Mouse (Mus musculus): ENCODE results near the gene Hoxc13.

Hoxc13 gene

DNA sequence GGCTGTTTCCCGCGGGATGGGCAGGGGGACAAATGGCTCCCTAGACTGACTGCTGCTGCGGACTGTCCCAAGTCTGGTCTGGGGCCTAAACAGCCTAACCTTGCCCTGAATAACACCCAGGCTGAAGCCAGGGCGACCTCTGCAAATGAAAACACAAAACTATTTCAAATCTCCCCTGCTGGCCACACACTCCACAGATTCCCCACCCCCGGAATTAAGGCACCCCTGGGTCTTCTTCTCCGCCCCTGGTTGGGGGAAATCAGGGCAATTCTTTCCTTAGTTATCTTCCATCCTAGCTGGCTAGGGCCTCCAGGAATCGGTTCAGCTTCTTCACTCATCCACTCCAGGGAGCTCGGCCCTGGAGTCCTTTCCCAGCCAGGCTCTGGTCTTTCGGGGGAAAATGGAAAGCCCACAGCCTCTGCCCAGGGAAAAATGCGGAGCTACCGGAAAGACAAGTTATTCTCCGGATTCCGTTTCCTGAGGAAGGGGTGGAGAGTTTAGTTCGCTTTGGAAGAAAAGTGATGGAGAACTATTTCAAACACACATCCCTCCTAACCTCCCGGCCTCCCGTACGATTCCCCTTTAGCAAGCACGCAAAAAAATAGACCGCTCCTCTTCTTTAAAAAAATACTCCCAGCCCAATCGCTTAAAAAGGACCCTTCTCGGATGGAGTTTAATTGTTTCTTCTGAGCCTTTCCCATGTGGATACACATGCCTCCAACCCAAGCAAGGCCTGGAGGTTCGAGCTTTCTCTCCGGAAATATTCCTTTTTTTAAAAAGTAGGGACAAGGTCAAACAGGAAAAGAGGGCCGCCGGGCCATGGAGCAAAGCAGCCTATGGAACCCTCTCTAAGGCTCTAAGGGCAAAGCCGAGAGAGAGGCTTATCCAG, 44.3 kb downstream of the Hoxc13 start:
- no peak for DNase-seq

DNA sequence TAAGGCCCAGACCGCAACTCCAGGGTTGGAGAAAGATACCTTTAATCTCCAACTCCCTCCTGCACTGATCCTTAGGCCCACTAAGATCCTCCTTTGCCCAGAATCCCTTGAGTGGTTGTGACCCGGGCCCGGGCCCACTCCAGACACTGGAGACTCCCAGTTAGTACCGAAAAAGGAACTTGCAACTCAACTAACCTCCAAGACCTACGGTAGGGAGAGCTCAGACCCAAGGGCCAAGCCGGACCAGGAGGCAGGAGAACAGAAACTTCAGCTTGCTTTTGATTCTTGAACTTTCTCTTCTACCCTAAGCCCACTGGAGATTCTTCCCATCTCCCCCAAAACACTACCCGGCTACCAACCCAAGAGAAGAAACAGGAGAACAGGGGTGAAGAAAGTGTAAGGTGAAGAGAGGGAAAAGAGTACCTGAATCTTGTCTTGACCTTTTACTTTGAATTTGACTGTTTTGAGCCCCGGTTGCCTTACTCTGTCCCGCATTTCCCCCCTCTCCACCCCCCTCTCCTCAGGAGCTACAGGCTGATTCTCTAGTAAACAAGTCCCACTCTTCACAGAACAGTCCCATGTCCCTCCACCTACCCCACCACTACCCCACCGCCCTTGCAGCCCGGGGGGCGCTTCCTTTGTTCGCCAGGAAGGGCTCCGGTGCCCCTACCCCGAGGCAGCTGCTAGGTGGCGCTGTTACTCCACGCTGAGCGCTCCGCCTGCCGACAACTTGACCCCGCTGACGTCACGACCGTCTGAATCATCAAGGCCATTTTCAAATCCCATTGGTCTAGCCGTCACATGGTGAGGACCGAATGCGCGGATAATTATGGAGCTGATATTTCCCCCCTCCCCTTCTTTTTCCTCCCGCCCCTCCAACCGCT, 45.2 kb downstream of the Hoxc13 start:
- peak; percentile 93 for DNase-seq

DNA sequence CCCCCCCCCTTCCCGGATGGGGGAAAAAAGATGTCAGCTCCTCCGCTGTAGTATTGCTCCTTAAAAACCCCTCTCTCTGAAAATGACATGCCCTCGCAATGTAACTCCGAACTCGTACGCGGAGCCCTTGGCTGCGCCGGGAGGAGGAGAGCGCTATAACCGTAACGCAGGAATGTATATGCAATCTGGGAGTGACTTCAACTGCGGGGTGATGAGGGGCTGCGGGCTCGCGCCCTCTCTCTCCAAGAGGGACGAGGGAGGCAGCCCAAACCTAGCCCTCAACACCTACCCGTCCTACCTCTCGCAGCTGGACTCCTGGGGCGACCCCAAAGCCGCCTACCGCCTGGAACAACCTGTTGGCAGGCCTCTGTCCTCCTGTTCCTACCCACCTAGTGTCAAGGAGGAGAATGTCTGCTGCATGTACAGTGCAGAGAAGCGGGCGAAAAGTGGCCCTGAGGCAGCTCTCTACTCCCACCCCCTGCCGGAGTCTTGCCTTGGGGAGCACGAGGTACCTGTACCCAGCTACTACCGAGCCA, 45.9 kb downstream of the Hoxc13 start, which contains the start of gene Hoxc10:
Gene Hoxc10, plus strand, starts transcription at position 21 of the 536 bp plus-strand sequence.
- DNase-seq = no peak

DNA sequence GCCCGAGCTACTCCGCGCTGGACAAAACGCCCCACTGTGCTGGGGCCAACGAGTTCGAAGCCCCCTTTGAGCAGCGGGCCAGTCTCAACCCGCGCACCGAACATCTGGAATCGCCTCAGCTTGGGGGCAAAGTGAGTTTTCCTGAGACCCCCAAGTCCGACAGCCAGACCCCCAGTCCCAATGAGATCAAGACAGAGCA, 46.3 kb downstream of the Hoxc13 start, which contains the start of gene Hoxc5:
Gene Hoxc5, plus strand, starts transcription at position 132 of the 199 bp plus-strand sequence.
- DNase-seq = no peak

DNA sequence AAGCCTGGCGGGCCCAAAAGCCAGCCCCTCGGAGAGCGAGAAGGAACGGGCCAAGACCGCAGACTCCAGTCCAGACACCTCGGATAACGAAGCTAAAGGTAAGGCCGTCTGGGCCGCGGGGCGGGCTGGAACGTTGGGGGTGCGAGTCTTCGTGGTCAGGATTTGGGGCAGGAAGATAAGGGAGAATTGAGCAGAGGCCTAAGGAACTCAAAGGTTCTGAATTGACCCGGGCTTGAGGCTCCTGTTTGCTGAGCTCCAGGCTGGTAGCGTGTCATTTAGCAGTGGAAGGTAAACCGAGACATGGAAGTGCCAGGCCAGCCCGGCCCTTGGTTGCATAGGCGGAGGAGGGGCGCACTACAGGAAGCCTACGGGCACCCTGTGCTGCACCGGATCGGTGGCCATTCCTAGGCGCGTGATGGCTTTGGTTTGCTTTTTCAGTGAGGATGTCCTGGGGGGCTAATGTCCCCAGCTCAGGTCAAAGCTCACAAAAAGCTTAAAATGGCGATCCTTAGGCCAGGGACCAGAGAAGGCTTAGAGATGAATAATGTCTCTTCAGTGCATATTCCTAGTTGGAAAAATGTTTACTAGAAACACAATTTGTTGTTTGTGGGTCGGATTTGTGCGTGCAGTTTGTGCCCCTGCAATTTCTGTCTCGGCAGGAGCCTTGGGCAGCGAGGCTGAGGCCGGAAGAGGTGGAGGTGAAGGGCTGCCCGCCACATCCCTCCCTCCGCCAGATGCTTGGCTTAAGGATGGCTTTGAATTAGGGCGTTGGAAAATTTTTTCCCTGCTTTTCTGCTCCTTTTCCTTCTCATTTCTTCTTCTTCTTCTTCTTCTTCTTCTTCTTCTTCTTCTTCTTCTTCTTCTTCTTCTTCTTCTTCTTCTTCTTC, 46.9 kb downstream of the Hoxc13 start:
- no peak for DNase-seq

DNA sequence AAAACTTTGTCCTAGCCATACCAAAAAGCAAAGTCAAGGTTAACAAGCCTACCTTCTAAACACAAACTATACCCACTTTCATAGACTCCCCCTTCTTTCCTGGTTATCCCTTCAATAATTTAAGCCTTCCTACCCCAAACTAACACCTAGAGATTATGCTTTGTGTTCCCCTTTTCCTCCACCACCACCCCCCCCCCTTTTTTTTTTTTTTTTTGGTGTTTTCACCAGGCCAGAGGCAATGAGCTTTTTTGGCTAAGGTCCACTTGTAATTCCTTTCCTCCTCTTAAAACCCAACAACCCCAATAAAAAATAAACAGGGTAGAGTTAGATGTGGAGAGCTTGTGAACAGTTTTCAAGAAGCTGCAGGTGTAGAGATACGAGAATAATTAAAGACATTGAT, 48.4 kb downstream of the Hoxc13 start:
- no peak for DNase-seq

DNA sequence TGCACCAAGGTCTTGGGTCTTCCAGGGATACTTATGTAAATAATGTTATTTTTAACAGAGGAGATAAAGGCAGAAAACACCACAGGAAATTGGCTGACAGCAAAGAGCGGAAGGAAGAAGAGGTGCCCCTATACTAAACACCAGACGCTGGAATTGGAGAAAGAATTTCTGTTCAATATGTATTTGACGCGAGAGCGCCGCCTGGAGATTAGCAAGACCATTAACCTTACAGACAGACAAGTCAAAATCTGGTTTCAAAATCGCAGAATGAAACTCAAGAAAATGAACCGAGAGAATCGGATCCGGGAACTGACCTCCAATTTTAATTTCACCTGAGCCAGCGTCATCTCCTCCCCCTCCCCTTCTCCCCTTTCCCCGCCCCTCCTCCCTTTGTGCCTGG, 49.8 kb downstream of the Hoxc13 start:
- DNase-seq = peak in 1 of 2 experiments; percentile 42

DNA sequence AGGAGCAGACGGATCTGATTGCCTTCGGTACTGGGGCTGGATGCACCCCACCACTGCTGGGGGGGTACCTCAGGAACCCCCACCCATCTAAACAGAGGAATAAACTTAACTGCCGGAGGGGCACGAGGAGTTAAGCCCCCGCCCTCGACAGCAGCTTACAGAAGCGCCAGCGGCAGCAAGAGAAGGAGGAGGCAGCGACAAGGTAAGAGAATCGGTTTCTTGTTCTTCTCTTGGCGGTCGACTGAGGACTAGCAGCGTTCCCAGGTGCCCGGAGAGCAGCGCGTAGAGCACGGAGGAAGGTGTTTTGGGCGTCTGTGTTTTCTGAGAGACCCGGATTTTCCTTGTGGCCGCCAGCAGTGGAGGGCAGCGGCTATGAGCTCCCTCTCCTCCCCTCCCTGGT, 51.4 kb downstream of the Hoxc13 start:
- no peak for DNase-seq

DNA sequence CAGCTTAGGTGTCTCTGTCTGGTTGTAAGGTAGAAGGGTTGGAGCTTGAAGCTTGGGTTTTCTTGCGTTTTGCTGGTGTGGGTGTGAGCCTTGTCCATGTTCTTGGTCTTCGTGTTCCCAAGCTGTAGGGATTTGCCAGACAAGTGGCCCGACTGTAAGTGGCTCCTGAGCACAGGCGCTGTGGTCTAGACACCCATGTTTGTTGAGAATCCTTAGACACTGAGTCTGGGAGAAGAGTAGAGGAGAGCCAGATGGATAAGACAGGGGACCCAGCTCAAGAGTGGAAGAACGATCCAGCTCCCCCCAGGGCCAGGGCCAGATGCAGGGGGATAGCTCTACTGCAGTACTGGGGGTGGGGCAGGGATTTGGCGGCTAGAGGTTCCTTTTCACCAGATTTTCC, 51.9 kb downstream of the Hoxc13 start:
- DNase-seq = no peak

DNA sequence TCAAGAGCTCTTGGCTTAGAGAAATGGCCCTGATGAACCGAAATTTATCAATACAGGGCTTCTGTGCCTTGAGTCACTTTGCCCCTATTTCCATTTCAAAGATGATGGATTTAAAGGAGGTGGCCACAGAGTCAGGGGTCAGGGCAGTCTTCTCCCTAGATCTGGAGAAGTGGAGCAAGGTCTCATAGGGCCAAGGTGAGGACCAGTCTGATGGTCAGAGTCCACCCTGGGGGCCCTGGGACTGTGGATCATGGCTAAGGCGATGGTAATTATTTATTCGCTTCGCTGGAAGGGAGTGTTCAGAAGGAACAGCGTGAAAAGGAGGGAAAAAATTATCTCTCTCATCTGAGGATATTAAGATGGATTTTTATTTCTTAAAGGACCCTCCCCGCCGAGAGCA, 54.1 kb downstream of the Hoxc13 start:
- no peak for DNase-seq

DNA sequence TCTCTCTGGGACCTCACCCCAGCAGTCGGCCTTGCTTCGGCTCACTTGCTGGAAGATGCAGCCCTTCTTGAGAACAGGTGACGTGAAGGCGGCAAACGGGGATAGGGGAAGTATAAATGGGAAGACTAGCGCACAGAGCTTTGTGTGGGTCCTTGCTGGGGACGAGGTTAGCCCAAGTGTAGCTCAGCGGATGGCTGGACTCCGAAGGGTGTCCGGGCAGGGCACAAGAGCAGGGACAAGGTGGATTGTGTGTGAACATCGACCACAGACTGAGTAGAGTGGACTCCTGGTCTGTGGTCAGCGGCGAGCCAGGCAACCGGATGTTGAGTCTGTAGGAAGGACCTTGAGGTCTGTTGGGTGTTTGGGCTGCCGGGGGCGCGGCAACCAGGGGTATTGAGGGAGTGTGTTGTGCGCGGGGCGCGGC, 54.8 kb downstream of the Hoxc13 start:
- DNase-seq = no peak

DNA sequence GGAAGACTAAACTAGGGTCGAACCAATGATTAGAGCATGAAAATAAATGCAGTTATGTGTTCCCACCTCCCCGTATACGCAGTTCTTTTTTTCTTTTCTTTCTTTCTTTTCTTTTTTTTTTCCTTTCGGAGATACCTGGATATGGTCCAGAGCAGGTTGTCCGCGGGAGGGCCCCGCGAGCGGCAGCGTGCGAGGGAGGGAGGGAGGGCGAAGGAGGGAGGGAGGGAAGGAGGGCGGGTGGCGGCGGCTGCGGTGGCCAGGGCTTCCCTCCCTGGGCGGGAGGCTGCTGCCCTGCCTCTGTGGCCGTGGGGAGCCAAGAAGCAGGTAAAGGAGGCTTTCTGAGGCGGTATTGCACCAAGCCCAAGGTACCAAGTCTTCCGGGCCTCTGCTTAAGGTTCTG, 55.3 kb downstream of the Hoxc13 start, which contains the start of gene Hoxc9:
Gene Hoxc9, plus strand, starts transcription at position 269 of the 400 bp plus-strand sequence.
- DNase-seq = no peak

DNA sequence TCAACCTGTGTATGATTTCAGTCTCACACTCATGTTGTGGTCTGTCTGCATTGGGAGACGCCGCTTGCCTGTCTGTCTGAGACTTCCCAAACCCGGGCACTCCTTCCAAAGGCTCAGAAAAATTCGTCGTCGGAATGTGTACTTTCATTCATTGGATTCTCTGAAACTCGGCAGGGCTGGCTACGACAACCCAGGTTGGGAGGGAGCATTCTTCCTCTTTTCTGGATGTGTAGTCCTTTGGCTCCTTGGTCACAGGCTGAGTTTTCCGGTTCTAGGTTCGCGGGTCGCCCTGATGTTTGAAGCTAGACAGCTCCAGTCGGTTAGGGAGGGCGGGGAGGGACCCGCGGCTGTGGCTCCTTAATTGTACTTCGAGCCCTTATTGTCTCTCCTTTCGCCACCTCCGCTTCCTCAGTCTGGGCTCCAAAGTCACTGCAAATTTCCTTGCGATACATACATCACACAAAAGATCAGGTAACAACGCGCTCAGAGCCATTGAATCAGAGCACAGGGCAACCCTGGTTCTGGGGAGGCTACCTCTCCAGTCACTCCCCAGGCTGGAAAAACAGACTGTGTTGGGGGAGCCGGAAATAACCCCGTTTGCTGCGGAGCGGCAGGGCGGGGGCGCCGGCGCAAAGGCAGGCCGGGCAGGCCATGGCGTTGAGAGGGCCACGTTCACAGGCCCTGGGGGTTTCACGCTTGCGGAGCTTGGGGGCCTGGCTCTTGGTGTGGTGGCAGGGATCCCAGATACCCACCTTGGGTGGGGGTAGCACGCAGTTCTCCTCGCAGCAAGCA, 55.9 kb downstream of the Hoxc13 start:
- no peak for DNase-seq

DNA sequence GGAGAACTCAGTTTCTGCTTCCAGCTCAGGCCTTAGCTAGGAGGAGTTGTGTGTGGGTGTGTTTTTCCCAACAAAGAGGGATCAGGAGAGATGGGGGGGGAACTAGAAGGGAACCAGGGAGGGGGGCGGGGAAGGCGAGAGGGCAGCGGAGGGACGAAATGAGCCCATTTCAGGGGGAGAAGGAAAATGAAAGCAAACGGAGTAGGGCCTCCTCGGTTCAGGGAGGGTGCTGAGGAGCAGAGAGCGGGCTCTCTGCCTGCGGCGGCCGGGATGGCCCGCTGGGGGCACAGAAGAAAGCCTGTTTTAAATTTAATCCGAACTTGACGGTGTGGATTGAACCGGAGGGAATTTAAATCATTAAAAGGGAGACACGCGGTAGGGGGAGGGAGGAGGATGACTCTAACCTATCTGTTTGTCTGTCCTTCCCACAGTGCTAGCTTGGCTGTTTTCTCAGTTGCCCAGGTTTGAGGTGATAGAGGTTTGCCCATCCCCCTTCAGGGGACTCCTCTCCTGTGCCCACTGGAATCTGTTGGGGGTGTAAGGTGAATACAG, 56.6 kb downstream of the Hoxc13 start:
- no peak for DNase-seq

Data from kidney, adult 8-10 months (tissue).